Mouse (Mus musculus): ENCODE measurements around the gene Trmo. TPM values are rescaled to one million over a fixed set of nuclear protein-coding genes. Genes with fewer than 3 reads are reported as not detected.

Trmo gene
- polyA plus RNA-seq, 1 experiment from 2014 or later, result 12.7 TPM

GRCm38 (mm10) chr4:46345056-46345772 is 44.0 kb downstream of the Trmo start:
- H3K9me3 ChIP-seq, result no peaks in the 10 kb centered on the region
- H3K27me3 ChIP-seq (replicated peaks; ENCODE audit: low read depth, poor library complexity, severe bottlenecking), result peaks cover 100% of the 10 kb centered on the region
- H3K27ac ChIP-seq (replicated peaks), result peak overlapping the region; percentile 40; the same call in 1 of the 2 replicates
- peak overlapping the region; percentile 52 for H3K4me3 ChIP-seq
- peak; percentile 50 for DNase-seq (ENCODE audit: low spot score)
- no peaks in the 10 kb centered on the region for H3K36me3 ChIP-seq (replicated peaks)
- peaks cover 23% of the 10 kb centered on the region for H3K4me1 ChIP-seq
- 3% methylated on average over 67 of the region's 67 CpGs for WGBS

GRCm38 (mm10) chr4:46344288-46344687 is 44.9 kb downstream of the Trmo start:
- H3K4me3 ChIP-seq, result peak overlapping the region; percentile 52
- DNase-seq (ENCODE audit: low spot score), result peak; percentile 72
- H3K27me3 ChIP-seq (replicated peaks; ENCODE audit: low read depth, poor library complexity, severe bottlenecking), result peaks cover 100% of the 10 kb centered on the region
- no peaks in the 10 kb centered on the region for H3K36me3 ChIP-seq (replicated peaks)
- under 1% methylated on average over 51 of the region's 51 CpGs for WGBS
- peaks cover 23% of the 10 kb centered on the region for H3K4me1 ChIP-seq
- peak overlapping the region; percentile 44 for H3K27ac ChIP-seq (replicated peaks)
- no peaks in the 10 kb centered on the region for H3K9me3 ChIP-seq

GRCm38 (mm10) chr4:46343596-46344260 is 45.5 kb downstream of the Trmo start, which contains the start of gene Foxe1:
Gene Foxe1, plus strand, starts transcription at chr4:46343609.
- H3K36me3 ChIP-seq (replicated peaks), result no peaks in the 10 kb centered on the region
- peaks cover 23% of the 10 kb centered on the region for H3K4me1 ChIP-seq
- peak within 1 kb of the TSS; percentile 52 for H3K4me3 ChIP-seq
- peaks cover 100% of the 10 kb centered on the region for H3K27me3 ChIP-seq (replicated peaks; ENCODE audit: low read depth, poor library complexity, severe bottlenecking)
- peak; percentile 62 for DNase-seq (ENCODE audit: low spot score)
- 1% methylated on average over 70 of the region's 70 CpGs for WGBS
- peak within 1 kb of the TSS; percentile 44; the same call in 1 of the 2 replicates for H3K27ac ChIP-seq (replicated peaks)
- H3K9me3 ChIP-seq, result no peaks in the 10 kb centered on the region

GRCm38 (mm10) chr4:46342711-46343286 is 46.4 kb downstream of the Trmo start:
- DNase-seq (ENCODE audit: low spot score), result peak; percentile 61
- H3K27me3 ChIP-seq (replicated peaks; ENCODE audit: low read depth, poor library complexity, severe bottlenecking), result peaks cover 100% of the 10 kb centered on the region
- H3K36me3 ChIP-seq (replicated peaks), result no peaks in the 10 kb centered on the region
- WGBS, result under 1% methylated on average over 28 of the region's 28 CpGs
- H3K4me3 ChIP-seq, result peak overlapping the region; percentile 52
- peaks cover 23% of the 10 kb centered on the region for H3K4me1 ChIP-seq
- no peak overlapping the region for H3K27ac ChIP-seq (replicated peaks)
- no peaks in the 10 kb centered on the region for H3K9me3 ChIP-seq

- Histone ChIP-seq H3K27ac (replicated peaks) (no peak overlapping the region), H3K27me3 (replicated peaks; ENCODE audit: low read depth, poor library complexity, severe bottlenecking) (peaks cover 100% of the 10 kb centered on the region), H3K4me3 (peak overlapping the region; percentile 52), H3K9me3 (no peaks in the 10 kb centered on the region), H3K4me1 (peaks cover 23% of the 10 kb centered on the region), H3K36me3 (replicated peaks) (no peaks in the 10 kb centered on the region)
- peak; percentile 27 for DNase-seq (ENCODE audit: low spot score)
- 9% methylated on average over 22 of the region's 22 CpGs for WGBS
Measured at GRCm38 (mm10) chr4:46341831-46342680, 47.2 kb downstream of the Trmo start.

- Histone ChIP-seq H3K4me3 (peak overlapping the region; percentile 11; the same call in 1 of the 2 replicates), H3K9me3 (no peaks in the 10 kb centered on the region), H3K27me3 (replicated peaks; ENCODE audit: low read depth, poor library complexity, severe bottlenecking) (peaks cover 94% of the 10 kb centered on the region), H3K36me3 (replicated peaks) (no peaks in the 10 kb centered on the region), H3K4me1 (peaks cover 21% of the 10 kb centered on the region), H3K27ac (replicated peaks) (no peak overlapping the region)
- peak; percentile 46 for DNase-seq (ENCODE audit: low spot score)
- under 1% methylated on average over 26 of the region's 26 CpGs for WGBS
Measured at GRCm38 (mm10) chr4:46339584-46339983, 49.7 kb downstream of the Trmo start.

GRCm38 (mm10) chr4:46339026-46339425 is 50.2 kb downstream of the Trmo start:
- Histone ChIP-seq H3K4me3 (no peak overlapping the region), H3K9me3 (no peaks in the 10 kb centered on the region), H3K36me3 (replicated peaks) (no peaks in the 10 kb centered on the region), H3K27ac (replicated peaks) (no peak overlapping the region), H3K4me1 (peaks cover 16% of the 10 kb centered on the region), H3K27me3 (replicated peaks; ENCODE audit: low read depth, poor library complexity, severe bottlenecking) (peaks cover 90% of the 10 kb centered on the region)
- 12% methylated on average over 10 of the region's 10 CpGs for WGBS
- DNase-seq (ENCODE audit: low spot score), result peak; percentile 28

GRCm38 (mm10) chr4:46337990-46338389 is 51.2 kb downstream of the Trmo start:
- no peaks in the 10 kb centered on the region for H3K9me3 ChIP-seq
- H3K36me3 ChIP-seq (replicated peaks), result no peaks in the 10 kb centered on the region
- DNase-seq (ENCODE audit: low spot score), result peak; percentile 15
- H3K27me3 ChIP-seq (replicated peaks; ENCODE audit: low read depth, poor library complexity, severe bottlenecking), result peaks cover 89% of the 10 kb centered on the region
- peaks cover 5% of the 10 kb centered on the region; the same call in 1 of the 2 replicates for H3K4me1 ChIP-seq
- H3K27ac ChIP-seq (replicated peaks), result no peak overlapping the region
- H3K4me3 ChIP-seq, result no peak overlapping the region
- WGBS, result 0% methylated on average over 3 of the region's 3 CpGs

GRCm38 (mm10) chr4:46335846-46336245 is 53.4 kb downstream of the Trmo start:
- Histone ChIP-seq H3K36me3 (replicated peaks) (no peaks in the 10 kb centered on the region), H3K27me3 (replicated peaks; ENCODE audit: low read depth, poor library complexity, severe bottlenecking) (peaks cover 72% of the 10 kb centered on the region), H3K4me3 (no peak overlapping the region), H3K4me1 (no peaks in the 10 kb centered on the region), H3K27ac (replicated peaks) (no peak overlapping the region), H3K9me3 (no peaks in the 10 kb centered on the region)
- DNase-seq (ENCODE audit: low spot score), result no peak
- WGBS, result 30% methylated on average over 1 of the region's 1 CpGs

GRCm38 (mm10) chr4:46328906-46329305 is 60.3 kb downstream of the Trmo start:
- Histone ChIP-seq H3K27ac (replicated peaks) (no peak overlapping the region), H3K4me3 (no peak overlapping the region), H3K27me3 (replicated peaks; ENCODE audit: low read depth, poor library complexity, severe bottlenecking) (peaks cover 29% of the 10 kb centered on the region), H3K4me1 (peaks cover 3% of the 10 kb centered on the region; the same call in 1 of the 2 replicates), H3K36me3 (replicated peaks) (no peaks in the 10 kb centered on the region), H3K9me3 (no peaks in the 10 kb centered on the region)
- DNase-seq (ENCODE audit: low spot score), result no peak
- 53% methylated on average over 3 of the region's 3 CpGs for WGBS
